Mouse (Mus musculus) hindbrain, embryonic 14.5 days (tissue): ENCODE results near the gene Mettl9. TPM values are rescaled to one million over a fixed set of nuclear protein-coding genes. Genes with fewer than 3 reads are reported as not detected.

ENCODE experiments used
- ATAC-seq: fragments of 200-750 bp; cut with Nextera tagmentation; 2 replicates; pipeline ENCODE4 v1.8.0; 2017; ENCODE audit warnings: moderate number of reproducible peaks, mild to moderate bottlenecking, moderate TSS enrichment, moderate library complexity; ENCODE audit not compliant: low FRiP score
- DNase-seq: peaks from one replicate; pipeline ENCODE4 v3.0.0-alpha.2; 2015; ENCODE audit warnings: low spot score
- H3K27ac ChIP-seq: fragments of 300-500 bp; sonication (generic); 2 replicates; pipeline ENCODE4 v1.5.1; 2014; ENCODE audit warnings: mild to moderate bottlenecking, moderate library complexity
- H3K27me3 ChIP-seq: fragments of 300-500 bp; sonication (generic); 2 replicates; pipeline ENCODE4 v1.6.1; 2014; ENCODE audit warnings: mild to moderate bottlenecking, low read length, mixed read lengths; ENCODE audit not compliant: control insufficient read depth, insufficient read depth
- H3K36me3 ChIP-seq: fragments of 300-500 bp; sonication (generic); replicated peaks from 2 replicates; pipeline ENCODE4 v1.6.1; 2014; ENCODE audit not compliant: control insufficient read depth, insufficient read depth
- H3K4me1 ChIP-seq: fragments of 300-500 bp; sonication (generic); replicated peaks from 2 replicates; pipeline ENCODE4 v1.6.1; 2014; ENCODE audit warnings: antibody characterized with exemption, low read length, mixed read lengths; ENCODE audit not compliant: control insufficient read depth, insufficient read depth
- H3K4me2 ChIP-seq: fragments of 300-500 bp; sonication (generic); replicated peaks from 2 replicates; pipeline ENCODE4 v1.6.1; 2014; ENCODE audit warnings: mild to moderate bottlenecking, moderate library complexity
- H3K4me3 ChIP-seq: fragments of 300-500 bp; sonication (generic); replicated peaks from 2 replicates; pipeline ENCODE4 v1.5.1; 2014; ENCODE audit warnings: mild to moderate bottlenecking, low read length
- H3K9ac ChIP-seq: fragments of 300-500 bp; sonication (generic); 2 replicates; pipeline ENCODE4 v1.6.1; 2014
- H3K9me3 ChIP-seq: fragments of 300-500 bp; sonication (generic); 2 replicates; pipeline ENCODE4 v1.6.1; 2016; ENCODE audit warnings: low read length; ENCODE audit not compliant: control insufficient read depth
- WGBS: fragments of 180-500 bp; shearing (Covaris S2); extraction: QIAGEN DNeasy Blood & Tissue Kit; methylation state at CpG from one replicate; pipeline ENCODE4 v1.1.7; 2014; 5-methylcytosine and 5-hydroxymethylcytosine counted together
- polyA plus RNA-seq: library from polyadenylated mRNA; unstranded; fragments of >200 nt; fragmentation: Nextera tagmentation; extraction: Ambion mirVana; gene quantifications from 2 replicates; pipeline ENCODE4 v1.2.1, GENCODE M21; 2014

Gene Mettl9
- polyA plus RNA-seq, 1 experiment from 2014 or later: 209 TPM

- Histone ChIP-seq H3K9me3 (no peaks in the 10 kb centered on the region), H3K4me3 (no peak overlapping the region), H3K4me1 (no peaks in the 10 kb centered on the region), H3K27ac (no peak overlapping the region), H3K36me3 (no peaks in the 10 kb centered on the region), H3K4me2 (no peak overlapping the region), H3K27me3 (no peaks in the 10 kb centered on the region), H3K9ac (no peak overlapping the region)
- ATAC-seq (no peak), DNase-seq (no peak)
- WGBS: 65% methylated on average over 3 of the region's 3 CpGs
Observed at GRCm38 (mm10) chr7:121111762-121112161, 77.5 kb downstream of the Mettl9 start.

DNA sequence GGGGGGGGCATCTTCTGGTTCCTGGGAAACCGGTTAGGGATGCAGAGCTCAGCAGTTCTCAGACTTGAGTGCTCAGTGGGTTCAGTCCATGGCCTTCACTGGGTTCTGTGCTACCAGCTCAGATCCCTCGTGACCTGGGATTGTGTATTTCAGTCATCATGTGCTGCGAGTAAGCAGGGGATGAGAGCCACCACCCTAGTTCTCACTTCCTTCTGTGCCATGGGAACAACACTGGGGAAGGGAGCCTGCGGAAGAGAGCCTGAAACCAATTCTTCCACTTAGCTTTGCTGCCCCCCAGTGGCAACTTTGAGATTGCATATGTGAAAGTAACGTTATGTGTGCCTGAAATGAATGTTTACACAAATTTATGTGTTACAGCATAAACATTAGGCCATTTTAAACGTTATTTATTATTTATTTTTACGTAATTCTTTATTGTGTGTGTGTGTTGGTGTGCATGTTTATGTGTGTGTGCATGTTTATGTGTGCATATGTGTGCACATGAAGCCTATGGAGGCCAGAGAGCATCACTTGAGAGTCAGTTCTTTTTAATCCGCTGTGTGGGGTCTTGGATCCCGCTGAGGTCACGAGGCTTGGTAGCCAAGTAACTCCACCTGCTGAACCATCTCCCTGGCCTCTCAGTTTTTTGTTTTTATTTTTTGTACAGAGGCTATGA, 86.0 kb downstream of the Mettl9 start:
- Histone ChIP-seq H3K27ac (no peak overlapping the region), H3K4me1 (no peaks in the 10 kb centered on the region), H3K9me3 (no peaks in the 10 kb centered on the region), H3K4me3 (no peak overlapping the region), H3K27me3 (no peaks in the 10 kb centered on the region), H3K36me3 (no peaks in the 10 kb centered on the region), H3K4me2 (no peak overlapping the region), H3K9ac (no peak overlapping the region)
- 13% methylated on average over 10 of the region's 10 CpGs for WGBS
- ATAC-seq (peak; percentile 70; the same call in 1 of the 2 replicates), DNase-seq (peak; percentile 95)

Other genes starting within 250 kb of the Mettl9 start
- not detected in 2 replicates for gene Gm5737, start 222.1 kb upstream of the Mettl9 start, polyA plus RNA-seq
- 15.0 and 15.9 TPM in 2 replicates for gene Eef2k, start 191.6 kb upstream of the Mettl9 start, polyA plus RNA-seq
- 16.6 and 17.9 TPM in 2 replicates for gene Polr3e, start 116.7 kb upstream of the Mettl9 start, polyA plus RNA-seq
- 19.6 and 23.1 TPM in 2 replicates for gene Cdr2, start 52.1 kb upstream of the Mettl9 start, polyA plus RNA-seq
- 0.31 and 0.37 TPM in 2 replicates for gene Mfsd13b, start 51.9 kb upstream of the Mettl9 start, polyA plus RNA-seq
- gene Igsf6, start 40.1 kb downstream of the Mettl9 start, polyA plus RNA-seq: 0.82 and 1.5 TPM in 2 replicates
- gene Otoa, start 47.2 kb downstream of the Mettl9 start, polyA plus RNA-seq: 0.07 and 0.20 TPM in 2 replicates